Mouse (Mus musculus) C2C12 (cell line): ENCODE results near the gene Slc35b2.

Experiments
- CEBPB ChIP-seq: IDR thresholded peaks from one replicate; pipeline ENCODE4 v1.6.1; 2011; ENCODE audit warnings: low read depth, mild to moderate bottlenecking, control low read depth, moderate library complexity
- CTCF ChIP-seq: IDR thresholded peaks from one replicate; pipeline ENCODE4 v1.5.1; 2011; ENCODE audit not compliant: control insufficient read depth, insufficient read depth, insufficient read length
- FOSL1 ChIP-seq: IDR thresholded peaks from one replicate; pipeline ENCODE4 v1.8.0; 2011; ENCODE audit warnings: mild to moderate bottlenecking, low read length; ENCODE audit not compliant: poor library complexity, insufficient read depth, severe bottlenecking
- MAX ChIP-seq: IDR thresholded peaks from one replicate; pipeline ENCODE4 v1.6.1; 2011; ENCODE audit warnings: mild to moderate bottlenecking, control low read depth
- MYOG ChIP-seq: IDR thresholded peaks from one replicate; pipeline ENCODE4 v1.6.1; 2011; ENCODE audit not compliant: control insufficient read depth, insufficient read length; ENCODE audit errors: extremely low read depth
- USF1 ChIP-seq: IDR thresholded peaks from one replicate; pipeline ENCODE4 v1.6.1; 2011; ENCODE audit warnings: low read depth, mild to moderate bottlenecking, control low read depth, moderate library complexity

- no peak for TF ChIP-seq CTCF
- no peak for TF ChIP-seq FOSL1
- TF ChIP-seq MAX = no peak
- TF ChIP-seq USF1 = no peak
- no peak for TF ChIP-seq CEBPB
- no peak for TF ChIP-seq MYOG
These were observed 1.4 kb downstream of the Slc35b2 start for GRCm38 (mm10) chr17:45565103-45565502.
